Mouse (Mus musculus) layer of hippocampus, adult 9-11 months (tissue): ENCODE measurements at regions not wholly inside any gene's neighbourhood (a gene's known extent, or its start where the extent isn't known, plus 50 kb on each side); places are given as distances from the start of the nearest gene placed in this dataset.

Experiments
- DNase-seq: peaks from one replicate; pipeline ENCODE4 v3.0.0; 2022

GRCm38 (mm10) chr6:51196391-51196790, 236.1 kb upstream of the Nfe2l3 start:
- DNase-seq: no peak

- DNase-seq: no peak
These were observed 235.3 kb upstream of the Nfe2l3 start for GRCm38 (mm10) chr6:51197000-51197774.

- DNase-seq: no peak
These were observed 232.3 kb upstream of the Nfe2l3 start for GRCm38 (mm10) chr6:51200207-51200606.

GRCm38 (mm10) chr6:51200837-51201236, 231.6 kb upstream of the Nfe2l3 start:
- DNase-seq: no peak

GRCm38 (mm10) chr6:51204306-51204705, 228.2 kb upstream of the Nfe2l3 start:
- no peak for DNase-seq

GRCm38 (mm10) chr6:51205411-51205810, 227.1 kb upstream of the Nfe2l3 start:
- DNase-seq: no peak

- DNase-seq: peak; percentile 22
These were observed 225.6 kb upstream of the Nfe2l3 start for GRCm38 (mm10) chr6:51206712-51207505.

- no peak for DNase-seq
These were observed 224.7 kb upstream of the Nfe2l3 start for GRCm38 (mm10) chr6:51207587-51208361.

- peak; percentile 12 for DNase-seq
These were observed 223.6 kb upstream of the Nfe2l3 start for GRCm38 (mm10) chr6:51208660-51209396.

- no peak for DNase-seq
These were observed 221.1 kb upstream of the Nfe2l3 start for GRCm38 (mm10) chr6:51211418-51211817.

GRCm38 (mm10) chr6:51212216-51212615, 220.3 kb upstream of the Nfe2l3 start:
- no peak for DNase-seq

GRCm38 (mm10) chr6:51215371-51215770, 217.1 kb upstream of the Nfe2l3 start:
- no peak for DNase-seq

GRCm38 (mm10) chr6:51216472-51216871, 216.0 kb upstream of the Nfe2l3 start:
- no peak for DNase-seq

- DNase-seq: no peak
These were observed 212.8 kb upstream of the Nfe2l3 start for GRCm38 (mm10) chr6:51219691-51220090.

GRCm38 (mm10) chr6:51220778-51221177, 211.7 kb upstream of the Nfe2l3 start:
- no peak for DNase-seq

GRCm38 (mm10) chr6:51236077-51236740, 196.3 kb upstream of the Nfe2l3 start:
- no peak for DNase-seq

GRCm38 (mm10) chr6:51240039-51240438, 192.4 kb upstream of the Nfe2l3 start:
- DNase-seq: no peak

- DNase-seq: no peak
These were observed 182.2 kb upstream of the Nfe2l3 start for GRCm38 (mm10) chr6:51250233-51250632.

GRCm38 (mm10) chr6:51251432-51251831, 181.0 kb upstream of the Nfe2l3 start:
- DNase-seq: no peak

GRCm38 (mm10) chr6:51252721-51253120, 179.7 kb upstream of the Nfe2l3 start:
- no peak for DNase-seq

GRCm38 (mm10) chr6:51256631-51257030, 175.8 kb upstream of the Nfe2l3 start:
- no peak for DNase-seq

- no peak for DNase-seq
These were observed 174.9 kb upstream of the Nfe2l3 start for GRCm38 (mm10) chr6:51257524-51257923.
